Mouse (Mus musculus): Measurements from ENCODE around the gene Chp1. TPM values are rescaled to one million over a fixed set of nuclear protein-coding genes. Genes with fewer than 3 reads are reported as not detected.
"Not testable (repeated sequence)": the region's sequence is repeated elsewhere in the genome, so short reads cannot be mapped to it uniquely, and the experiment has no call there.

The Chp1 gene
- polyA plus RNA-seq, 1 experiment = 52.6 TPM

- no peaks in the 10 kb centered on the region for H3K27me3 ChIP-seq (ENCODE audit: control insufficient read depth, insufficient read depth, low read length, poor library complexity, severe bottlenecking)
- TF ChIP-seq CTCF (IDR thresholded peaks at IDR 0.05; ENCODE audit: low read depth, low read length) (no peak), POLR2A (IDR thresholded peaks at IDR 0.05; ENCODE audit: insufficient read depth, low read length) (no peak), EP300 (IDR thresholded peaks at IDR 0.05; ENCODE audit: insufficient read depth, low read depth, low read length) (no peak)
- H3K4me3 ChIP-seq (ENCODE audit: low read depth, low read length) = no peak overlapping the region
- no peaks in the 10 kb centered on the region for H3K4me1 ChIP-seq (ENCODE audit: control insufficient read depth, insufficient read depth, low read length)
- no peaks in the 10 kb centered on the region for H3K9me3 ChIP-seq (replicated peaks; ENCODE audit: control insufficient read depth, insufficient read depth, low read length, poor library complexity, severe bottlenecking)
- no peak overlapping the region for H3K9ac ChIP-seq (ENCODE audit: low read depth, poor library complexity, severe bottlenecking)
- peaks cover 36% of the 10 kb centered on the region for H3K36me3 ChIP-seq (ENCODE audit: control insufficient read depth, insufficient read depth, low read length, poor library complexity, severe bottlenecking)
- H3K27ac ChIP-seq (ENCODE audit: insufficient read depth, low read length) = no peak overlapping the region
Measured at GRCm38 (mm10) chr2:119602488-119602887, 55.0 kb downstream of the Chp1 start.

- Histone ChIP-seq H3K4me3 (ENCODE audit: low read depth, low read length) (no peak overlapping the region), H3K27ac (ENCODE audit: insufficient read depth, low read length) (no peak overlapping the region), H3K27me3 (ENCODE audit: control insufficient read depth, insufficient read depth, low read length, poor library complexity, severe bottlenecking) (no peaks in the 10 kb centered on the region), H3K36me3 (ENCODE audit: control insufficient read depth, insufficient read depth, low read length, poor library complexity, severe bottlenecking) (peaks cover 36% of the 10 kb centered on the region), H3K9ac (ENCODE audit: low read depth, poor library complexity, severe bottlenecking) (no peak overlapping the region), H3K9me3 (replicated peaks; ENCODE audit: control insufficient read depth, insufficient read depth, low read length, poor library complexity, severe bottlenecking) (no peaks in the 10 kb centered on the region), H3K4me1 (ENCODE audit: control insufficient read depth, insufficient read depth, low read length) (no peaks in the 10 kb centered on the region)
- TF ChIP-seq EP300 (IDR thresholded peaks at IDR 0.05; ENCODE audit: insufficient read depth, low read depth, low read length) (no peak), CTCF (IDR thresholded peaks at IDR 0.05; ENCODE audit: low read depth, low read length) (no peak), POLR2A (IDR thresholded peaks at IDR 0.05; ENCODE audit: insufficient read depth, low read length) (no peak)
Measured at GRCm38 (mm10) chr2:119603909-119604308, 56.4 kb downstream of the Chp1 start.

- no peak overlapping the region for H3K27ac ChIP-seq (ENCODE audit: insufficient read depth, low read length)
- TF ChIP-seq CTCF (IDR thresholded peaks at IDR 0.05; ENCODE audit: low read depth, low read length) (no peak), POLR2A (IDR thresholded peaks at IDR 0.05; ENCODE audit: insufficient read depth, low read length) (no peak), EP300 (IDR thresholded peaks at IDR 0.05; ENCODE audit: insufficient read depth, low read depth, low read length) (no peak)
- H3K9me3 ChIP-seq (replicated peaks; ENCODE audit: control insufficient read depth, insufficient read depth, low read length, poor library complexity, severe bottlenecking) = no peaks in the 10 kb centered on the region
- H3K4me1 ChIP-seq (ENCODE audit: control insufficient read depth, insufficient read depth, low read length) = no peaks in the 10 kb centered on the region
- H3K4me3 ChIP-seq (ENCODE audit: low read depth, low read length) = no peak overlapping the region
- no peaks in the 10 kb centered on the region for H3K27me3 ChIP-seq (ENCODE audit: control insufficient read depth, insufficient read depth, low read length, poor library complexity, severe bottlenecking)
- no peak overlapping the region for H3K9ac ChIP-seq (ENCODE audit: low read depth, poor library complexity, severe bottlenecking)
- peaks cover 23% of the 10 kb centered on the region for H3K36me3 ChIP-seq (ENCODE audit: control insufficient read depth, insufficient read depth, low read length, poor library complexity, severe bottlenecking)
Measured at GRCm38 (mm10) chr2:119605361-119605973, 58.0 kb downstream of the Chp1 start.

- H3K9me3 ChIP-seq (replicated peaks; ENCODE audit: control insufficient read depth, insufficient read depth, low read length, poor library complexity, severe bottlenecking) = no peaks in the 10 kb centered on the region
- H3K27ac ChIP-seq (ENCODE audit: insufficient read depth, low read length) = no peak overlapping the region
- peaks cover 28% of the 10 kb centered on the region for H3K36me3 ChIP-seq (ENCODE audit: control insufficient read depth, insufficient read depth, low read length, poor library complexity, severe bottlenecking)
- no peaks in the 10 kb centered on the region for H3K27me3 ChIP-seq (ENCODE audit: control insufficient read depth, insufficient read depth, low read length, poor library complexity, severe bottlenecking)
- no peak overlapping the region for H3K4me3 ChIP-seq (ENCODE audit: low read depth, low read length)
- no peak for TF ChIP-seq EP300 (IDR thresholded peaks at IDR 0.05; ENCODE audit: insufficient read depth, low read depth, low read length)
- TF ChIP-seq POLR2A (IDR thresholded peaks at IDR 0.05; ENCODE audit: insufficient read depth, low read length) = no peak
- TF ChIP-seq CTCF (IDR thresholded peaks at IDR 0.05; ENCODE audit: low read depth, low read length) = no peak
- H3K4me1 ChIP-seq (ENCODE audit: control insufficient read depth, insufficient read depth, low read length) = no peaks in the 10 kb centered on the region
- H3K9ac ChIP-seq (ENCODE audit: low read depth, poor library complexity, severe bottlenecking) = no peak overlapping the region
Measured at GRCm38 (mm10) chr2:119607023-119607422, 59.5 kb downstream of the Chp1 start.

- Histone ChIP-seq H3K4me1 (ENCODE audit: control insufficient read depth, insufficient read depth, low read length) (peaks cover 3% of the 10 kb centered on the region), H3K9ac (ENCODE audit: low read depth, poor library complexity, severe bottlenecking) (peak overlapping the region; percentile 74), H3K27me3 (ENCODE audit: control insufficient read depth, insufficient read depth, low read length, poor library complexity, severe bottlenecking) (no peaks in the 10 kb centered on the region), H3K27ac (ENCODE audit: insufficient read depth, low read length) (peak overlapping the region; percentile 7; the same call in 1 of the 2 replicates), H3K9me3 (replicated peaks; ENCODE audit: control insufficient read depth, insufficient read depth, low read length, poor library complexity, severe bottlenecking) (no peaks in the 10 kb centered on the region), H3K4me3 (ENCODE audit: low read depth, low read length) (peak overlapping the region; percentile 95), H3K36me3 (ENCODE audit: control insufficient read depth, insufficient read depth, low read length, poor library complexity, severe bottlenecking) (peaks cover 7% of the 10 kb centered on the region; the same call in 1 of the 2 replicates)
- TF ChIP-seq CTCF (IDR thresholded peaks at IDR 0.05; ENCODE audit: low read depth, low read length) (no peak), EP300 (IDR thresholded peaks at IDR 0.05; ENCODE audit: insufficient read depth, low read depth, low read length) (no peak), POLR2A (IDR thresholded peaks at IDR 0.05; ENCODE audit: insufficient read depth, low read length) (no peak)
Measured at GRCm38 (mm10) chr2:119617841-119618198, 70.3 kb downstream of the Chp1 start.

GRCm38 (mm10) chr2:119618199-119618982 lies 70.9 kb downstream of the Chp1 start, which contains the start of the genes Nusap1 and Oip5:
Gene Nusap1 (plus strand): TSS chr2:119618298.
Gene Oip5 (minus strand): TSS chr2:119618469.
- Histone ChIP-seq H3K9me3 (replicated peaks; ENCODE audit: control insufficient read depth, insufficient read depth, low read length, poor library complexity, severe bottlenecking) (no peaks in the 10 kb centered on the region), H3K36me3 (ENCODE audit: control insufficient read depth, insufficient read depth, low read length, poor library complexity, severe bottlenecking) (peaks cover 7% of the 10 kb centered on the region; the same call in 1 of the 2 replicates), H3K9ac (ENCODE audit: low read depth, poor library complexity, severe bottlenecking) (peak within 1 kb of the TSS; percentile 74), H3K27me3 (ENCODE audit: control insufficient read depth, insufficient read depth, low read length, poor library complexity, severe bottlenecking) (no peaks in the 10 kb centered on the region), H3K27ac (ENCODE audit: insufficient read depth, low read length) (peak within 1 kb of the TSS; percentile 7; the same call in 1 of the 2 replicates), H3K4me1 (ENCODE audit: control insufficient read depth, insufficient read depth, low read length) (peaks cover 3% of the 10 kb centered on the region), H3K4me3 (ENCODE audit: low read depth, low read length) (peak within 1 kb of the TSS; percentile 95)
- TF ChIP-seq POLR2A (IDR thresholded peaks at IDR 0.05; ENCODE audit: insufficient read depth, low read length) (peak; percentile 86), CTCF (IDR thresholded peaks at IDR 0.05; ENCODE audit: low read depth, low read length) (no peak)

GRCm38 (mm10) chr2:119619002-119619401 lies 71.5 kb downstream of the Chp1 start:
- H3K9ac ChIP-seq (ENCODE audit: low read depth, poor library complexity, severe bottlenecking) = peak overlapping the region; percentile 60
- not testable (repeated sequence) for H3K36me3 ChIP-seq (ENCODE audit: control insufficient read depth, insufficient read depth, low read length, poor library complexity, severe bottlenecking); H3K4me1 ChIP-seq (ENCODE audit: control insufficient read depth, insufficient read depth, low read length); H3K9me3 ChIP-seq (replicated peaks; ENCODE audit: control insufficient read depth, insufficient read depth, low read length, poor library complexity, severe bottlenecking); H3K27ac ChIP-seq (ENCODE audit: insufficient read depth, low read length); H3K27me3 ChIP-seq (ENCODE audit: control insufficient read depth, insufficient read depth, low read length, poor library complexity, severe bottlenecking)
- peak overlapping the region; percentile 86 for H3K4me3 ChIP-seq (ENCODE audit: low read depth, low read length)
